ENCODE assay signal across 14 mouse cellular contexts in genomic region chr13:99062936-99063335, GRCm38 (mm10).
DNase-seq lines count a peak whose midpoint lies in the region; ATAC-seq and TF ChIP-seq lines count a peak whose summit lies in the region.
"Had no signal": no experiment of that assay in that cellular context is flagged by ENCODE, and none has a peak within 500 bp of the region (broad histone marks: within the 10 kb centered on the region; RNA-seq: fewer than 3 reads in every experiment).

No protein-coding gene starts in this region.

- no peaks in the 10 kb centered on the region for H3K4me1 ChIP-seq in lung, postnatal 0 days (ENCODE audit: insufficient read depth, low read depth, low read length)
- H3K4me1 ChIP-seq in limb, embryonic 13.5 days: peaks cover 31% of the 10 kb centered on the region
- 0 out of 2 replicates have a peak, but pooled peaks cover 2% of the 10 kb centered on the region for H3K4me1 ChIP-seq in forebrain, embryonic 14.5 days (ENCODE audit: control insufficient read depth, insufficient read depth, low read length)
- H3K4me1 ChIP-seq: hindbrain, embryonic 15.5 days had no signal

- CTCF ChIA-PET in Patski (lab: Charles Lee): interaction anchor here (1.4 kb wide), 1 partner anchor 10 kb away, joined by 3 read pairs; no protein-coding TSS in a partner anchor

- POLR2A ChIA-PET in Patski (lab: Charles Lee): no interaction called here

- H3K9me3 ChIP-seq in lung, postnatal 0 days (ENCODE audit: low read length): no peaks in the 10 kb centered on the region
- no peaks in the 10 kb centered on the region for H3K9me3 ChIP-seq in limb, embryonic 13.5 days
- no peaks in the 10 kb centered on the region for H3K9me3 ChIP-seq in forebrain, embryonic 14.5 days (replicated peaks; ENCODE audit: control insufficient read depth, low read length)
- H3K9me3 ChIP-seq: embryonic facial prominence, embryonic 12.5 days; hindbrain, embryonic 15.5 days; neural tube, embryonic 15.5 days had no signal

- 52% methylated on average over 3 of the region's 3 CpGs for WGBS in lung, postnatal 0 days
- WGBS in limb, embryonic 13.5 days: 17% methylated on average over 3 of the region's 3 CpGs
- WGBS in forebrain, embryonic 14.5 days: 18% methylated on average over 3 of the region's 3 CpGs

- peak; percentile 79; the same call in 1 of the 2 replicates for ATAC-seq in frontal cortex, adult (ENCODE audit: low TSS enrichment)
- ATAC-seq in lung, postnatal 0 days: 0 out of 2 replicates have a peak, but pooled peaks have one; percentile 10
- ATAC-seq in Patski: no peak
- no peak for ATAC-seq in limb, embryonic 13.5 days (ENCODE audit: low FRiP score, low read depth)
- ATAC-seq in forebrain, embryonic 14.5 days: no peak

- in situ Hi-C loops in Patski (cut with MboI; ENCODE audit: low pct_unique_long_range_greater_than_20kb): no loop called here

- H3K27me3 ChIP-seq in lung, postnatal 0 days (replicated peaks; ENCODE audit: insufficient read depth, low read length): no peaks in the 10 kb centered on the region
- no peaks in the 10 kb centered on the region for H3K27me3 ChIP-seq in Patski
- no peaks in the 10 kb centered on the region for H3K27me3 ChIP-seq in limb, embryonic 13.5 days
- no peaks in the 10 kb centered on the region for H3K27me3 ChIP-seq in forebrain, embryonic 14.5 days (replicated peaks; ENCODE audit: control insufficient read depth, insufficient read depth, low read length)
- H3K27me3 ChIP-seq: embryonic facial prominence, embryonic 12.5 days; hindbrain, embryonic 15.5 days; neural tube, embryonic 15.5 days had no signal

- H3K27ac ChIP-seq in lung, postnatal 0 days (ENCODE audit: low read length): no peak overlapping the region
- peak overlapping the region; percentile 61; the same call in 1 of the 2 replicates for H3K27ac ChIP-seq in limb, embryonic 13.5 days
- no peak overlapping the region for H3K27ac ChIP-seq in forebrain, embryonic 14.5 days (ENCODE audit: low read depth, low read length)
- H3K27ac ChIP-seq in gastrocnemius, adult 2 months: no peak overlapping the region
- H3K27ac ChIP-seq: hindbrain, embryonic 15.5 days; neural tube, embryonic 15.5 days had no signal

- H3K36me3 ChIP-seq in lung, postnatal 0 days (ENCODE audit: insufficient read depth, low read length): no peaks in the 10 kb centered on the region
- H3K36me3 ChIP-seq in limb, embryonic 13.5 days: no peaks in the 10 kb centered on the region
- no peaks in the 10 kb centered on the region for H3K36me3 ChIP-seq in forebrain, embryonic 14.5 days (ENCODE audit: control insufficient read depth, insufficient read depth, low read length)
- H3K36me3 ChIP-seq: embryonic facial prominence, embryonic 12.5 days; hindbrain, embryonic 15.5 days; neural tube, embryonic 15.5 days had no signal

- H3K9ac ChIP-seq in lung, postnatal 0 days (replicated peaks; ENCODE audit: low read depth): no peak overlapping the region
- H3K9ac ChIP-seq in limb, embryonic 13.5 days: no peak overlapping the region
- H3K9ac ChIP-seq in forebrain, embryonic 14.5 days (ENCODE audit: low read length): no peak overlapping the region
- H3K9ac ChIP-seq: embryonic facial prominence, embryonic 12.5 days; hindbrain, embryonic 15.5 days; neural tube, embryonic 15.5 days had no signal

- no peak for TF ChIP-seq CTCF in lung, postnatal 0 days (IDR thresholded peaks at IDR 0.05)
- no peak for TF ChIP-seq CTCF in Patski (IDR thresholded peaks at IDR 0.05)
- no peak for TF ChIP-seq CTCF in gastrocnemius, adult 2 months (IDR thresholded peaks at IDR 0.05)

- H3K4me2 ChIP-seq in lung, postnatal 0 days (replicated peaks; ENCODE audit: low read depth, low read length): no peak overlapping the region
- no peak overlapping the region for H3K4me2 ChIP-seq in limb, embryonic 13.5 days (replicated peaks)
- H3K4me2 ChIP-seq in forebrain, embryonic 14.5 days (ENCODE audit: low read length): no peak overlapping the region
- H3K4me2 ChIP-seq: embryonic facial prominence, embryonic 12.5 days; hindbrain, embryonic 15.5 days; neural tube, embryonic 15.5 days had no signal

- H3K4me3 ChIP-seq in lung, postnatal 0 days (ENCODE audit: low read depth, low read length): no peak overlapping the region
- no peak overlapping the region for H3K4me3 ChIP-seq in limb, embryonic 13.5 days
- no peak overlapping the region for H3K4me3 ChIP-seq in forebrain, embryonic 14.5 days (ENCODE audit: low read depth, low read length)
- H3K4me3 ChIP-seq in gastrocnemius, adult 2 months: no peak overlapping the region
- H3K4me3 ChIP-seq: embryonic facial prominence, embryonic 12.5 days; hindbrain, embryonic 15.5 days; neural tube, embryonic 15.5 days had no signal

- intact Hi-C loops in gastrocnemius, adult 2 months (cut with DNase I): no loop called here

- DNase-seq in frontal cortex, postnatal 10 days (ENCODE audit: low spot score in 2 of 2): no peak
- peak; percentile 59 for DNase-seq in lung, postnatal 0 days (ENCODE audit: low spot score)
- DNase-seq in lung, postnatal 4 days: no peak
- DNase-seq in Patski (ENCODE audit: low read depth, low spot score): peak; percentile 63
- DNase-seq in forebrain, embryonic 14.5 days (ENCODE audit: low spot score): no peak
- no peak for DNase-seq in gastrocnemius, adult 2 months
- DNase-seq: cerebellum, postnatal 36 days; kidney, adult 9 months; lung, adult 18-20 months had no signal

- no peak for TF ChIP-seq EP300 in lung, postnatal 0 days (IDR thresholded peaks at IDR 0.05)

Comparison
In these comparisons a context has a peak if more than half of its experiments do, and no peak if none do; other contexts are left out.
1. DNase-seq: peak in lung, postnatal 0 days (single experiment) and Patski (single experiment); none in frontal cortex, postnatal 10 days (0 of 2), lung, postnatal 4 days (0 of 2), forebrain, embryonic 14.5 days (single experiment) and gastrocnemius, adult 2 months (single experiment).
2. ATAC-seq: peak in frontal cortex, adult (single experiment) and lung, postnatal 0 days (single experiment); none in Patski (single experiment), limb, embryonic 13.5 days (single experiment) and forebrain, embryonic 14.5 days (single experiment).